Mouse (Mus musculus) R1 (cell line): ENCODE data around the gene Eng.

Experiments
- DNase-seq: peaks from one replicate; pipeline ENCODE4 v3.0.0-alpha.2; 2018; ENCODE audit warnings: low read depth, low spot score

The Eng gene

GRCm38 (mm10) chr2:32681754-32682153 is 35.4 kb downstream of the Eng start:
- DNase-seq = peak; percentile 62

GRCm38 (mm10) chr2:32682721-32683417 is 36.5 kb downstream of the Eng start:
- no peak for DNase-seq

GRCm38 (mm10) chr2:32683701-32684100 is 37.3 kb downstream of the Eng start:
- DNase-seq = no peak

DNA sequence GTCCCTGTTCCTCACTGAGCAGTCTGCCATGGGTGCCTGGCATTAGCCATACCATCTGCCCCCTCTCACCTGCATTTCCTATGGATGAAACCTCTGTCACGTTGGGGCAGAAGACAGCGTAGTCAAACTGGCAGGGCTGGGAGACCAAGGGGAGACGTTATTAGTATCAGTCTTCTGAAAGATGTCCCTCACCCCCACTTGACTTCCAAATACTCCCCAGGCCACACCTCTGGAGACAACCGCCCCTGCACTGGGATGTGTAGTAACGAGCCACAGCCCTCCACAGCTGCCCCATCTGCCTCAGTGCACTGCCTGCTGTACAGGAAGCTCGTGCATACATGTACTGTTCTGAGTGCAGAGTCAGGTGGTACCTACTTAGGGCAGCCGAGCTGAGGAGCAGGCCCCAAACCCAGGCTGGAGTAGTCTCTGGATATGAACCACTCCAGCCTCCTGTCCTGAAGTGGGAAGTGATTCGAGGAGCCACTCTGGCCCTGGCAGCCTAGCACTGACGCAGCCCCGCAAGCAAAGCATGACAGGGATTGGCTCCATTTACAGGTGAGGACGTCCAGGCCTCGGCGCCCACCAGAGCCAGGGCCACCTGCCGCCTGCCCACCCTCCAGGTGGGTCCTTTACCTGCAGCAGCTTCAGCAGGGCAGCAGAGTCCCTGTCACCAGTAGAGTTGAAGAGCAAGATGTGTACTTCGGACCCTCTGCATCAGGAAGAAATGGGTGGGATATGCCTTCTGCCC is 38.5 kb downstream of the Eng start:
- no peak for DNase-seq

GRCm38 (mm10) chr2:32685807-32686206 is 39.4 kb downstream of the Eng start:
- no peak for DNase-seq

- DNase-seq = no peak
Observed at GRCm38 (mm10) chr2:32686640-32687039, 40.2 kb downstream of the Eng start.

DNA sequence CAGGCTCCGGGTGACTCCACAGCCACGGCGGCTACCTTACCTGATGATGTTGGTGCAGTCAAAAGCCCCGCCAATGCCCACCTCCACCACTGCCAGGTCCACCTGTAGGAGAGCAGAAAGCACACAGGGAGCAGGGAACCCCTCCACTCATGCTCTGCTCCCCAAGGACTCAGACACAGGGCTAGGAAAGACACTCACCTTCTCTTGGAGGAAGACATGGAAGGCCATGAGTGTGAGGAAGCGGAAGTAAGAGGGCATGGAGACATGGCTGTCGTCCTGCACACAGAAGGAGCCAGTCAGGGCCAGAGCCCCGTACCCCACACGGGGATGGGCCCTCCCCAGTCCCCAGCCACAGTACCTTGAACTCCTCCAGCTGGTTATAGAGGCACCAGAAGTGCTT is 41.2 kb downstream of the Eng start:
- no peak for DNase-seq

- DNase-seq = peak; percentile 93
Observed at GRCm38 (mm10) chr2:32689420-32689819, 43.0 kb downstream of the Eng start.

DNA sequence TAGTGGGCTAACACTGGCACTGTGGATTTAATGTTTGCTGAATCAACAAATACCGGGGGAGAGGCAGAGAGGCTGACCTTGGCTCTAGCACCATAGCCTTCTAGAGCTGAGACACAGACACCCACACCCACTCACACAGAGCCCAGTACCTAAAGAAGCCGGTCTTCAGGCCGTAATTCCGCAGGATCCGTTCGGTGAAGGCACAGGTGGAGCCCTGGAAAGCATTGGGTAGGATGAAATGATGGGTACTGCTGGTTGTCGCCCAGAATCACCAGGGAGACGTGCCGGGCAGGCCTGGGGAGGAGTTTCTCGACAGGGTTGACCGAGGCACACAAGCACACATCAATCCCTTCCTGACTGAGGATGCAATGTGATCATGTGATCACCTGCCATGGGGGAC is 44.6 kb downstream of the Eng start:
- no peak for DNase-seq

DNA sequence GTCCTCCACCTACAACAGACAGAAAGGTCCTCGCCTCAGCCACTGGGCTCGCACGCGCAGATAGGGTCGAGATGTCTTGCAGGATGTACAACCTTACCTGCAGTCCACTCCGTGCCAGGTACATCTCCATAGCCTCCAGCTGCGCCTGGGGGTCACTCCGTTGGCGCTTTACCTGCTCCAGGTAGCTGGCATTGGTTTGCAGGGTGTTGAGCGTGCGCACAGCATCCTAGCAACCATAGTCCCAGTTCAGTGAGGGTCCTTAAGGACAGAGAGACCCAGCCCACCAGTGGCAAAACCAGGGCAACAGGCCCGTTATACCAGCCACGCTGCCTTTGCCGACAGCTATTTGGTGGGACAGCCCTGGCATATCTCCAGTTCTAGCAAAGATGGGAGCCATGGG is 46.1 kb downstream of the Eng start:
- DNase-seq = no peak

DNA sequence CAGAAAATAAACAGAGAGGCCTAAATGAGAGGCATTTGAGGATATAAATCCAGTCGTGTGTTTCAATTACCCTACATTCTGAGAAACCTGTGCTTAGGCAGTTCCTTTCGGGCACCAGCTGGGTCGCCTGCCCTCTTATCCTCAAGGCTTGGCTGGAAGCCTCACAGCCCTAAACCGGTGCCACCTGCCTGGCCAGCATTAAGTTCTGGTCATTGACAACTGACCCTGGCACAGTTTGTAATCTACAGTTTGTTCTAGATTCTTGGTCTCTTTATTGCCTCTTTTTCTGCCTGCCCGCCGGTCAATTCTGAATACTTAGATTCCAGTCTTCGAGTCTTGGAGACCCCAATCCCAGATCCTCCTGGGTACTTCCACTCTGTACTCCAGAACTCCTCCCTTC is 46.9 kb downstream of the Eng start:
- no peak for DNase-seq

- peak; percentile 99 for DNase-seq
Observed at GRCm38 (mm10) chr2:32693823-32694411, 47.5 kb downstream of the Eng start.

GRCm38 (mm10) chr2:32694691-32695090 is 48.3 kb downstream of the Eng start:
- DNase-seq = peak; percentile 35

- no peak for DNase-seq
Observed at GRCm38 (mm10) chr2:32699680-32700079, 53.3 kb downstream of the Eng start.

- peak; percentile 46 for DNase-seq
Observed at GRCm38 (mm10) chr2:32700966-32701743, 54.8 kb downstream of the Eng start.

- peak; percentile 89 for DNase-seq
Observed at GRCm38 (mm10) chr2:32703046-32703445, 56.7 kb downstream of the Eng start.

- no peak for DNase-seq
Observed at GRCm38 (mm10) chr2:32704021-32704421, 57.6 kb downstream of the Eng start, which contains the start of gene Fpgs. Fpgs (minus strand) TSS chr2:32704145.

GRCm38 (mm10) chr2:32705018-32705417 is 58.6 kb downstream of the Eng start:
- DNase-seq = no peak

DNA sequence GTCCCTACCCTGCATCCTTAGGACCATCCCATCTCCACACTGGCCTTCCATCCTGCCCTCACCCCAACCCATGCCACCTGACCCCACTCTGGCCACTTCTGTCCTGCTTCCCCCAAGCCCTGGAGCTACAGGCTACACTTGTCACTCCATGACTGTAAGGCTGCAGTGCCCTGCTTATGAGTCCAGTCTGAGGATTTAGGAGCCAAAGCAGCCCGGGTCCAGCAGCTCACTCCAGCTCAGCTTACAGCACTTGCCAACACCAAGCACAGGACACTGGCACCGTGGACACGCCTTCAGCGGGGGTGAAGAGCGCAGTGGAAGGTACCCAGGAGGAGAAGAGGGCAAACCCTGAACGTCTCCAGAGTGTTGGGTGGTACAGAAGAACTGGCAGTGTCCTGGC is 60.6 kb downstream of the Eng start:
- no peak for DNase-seq

- peak; percentile 89 for DNase-seq
Observed at GRCm38 (mm10) chr2:32708643-32709042, 62.2 kb downstream of the Eng start.

DNA sequence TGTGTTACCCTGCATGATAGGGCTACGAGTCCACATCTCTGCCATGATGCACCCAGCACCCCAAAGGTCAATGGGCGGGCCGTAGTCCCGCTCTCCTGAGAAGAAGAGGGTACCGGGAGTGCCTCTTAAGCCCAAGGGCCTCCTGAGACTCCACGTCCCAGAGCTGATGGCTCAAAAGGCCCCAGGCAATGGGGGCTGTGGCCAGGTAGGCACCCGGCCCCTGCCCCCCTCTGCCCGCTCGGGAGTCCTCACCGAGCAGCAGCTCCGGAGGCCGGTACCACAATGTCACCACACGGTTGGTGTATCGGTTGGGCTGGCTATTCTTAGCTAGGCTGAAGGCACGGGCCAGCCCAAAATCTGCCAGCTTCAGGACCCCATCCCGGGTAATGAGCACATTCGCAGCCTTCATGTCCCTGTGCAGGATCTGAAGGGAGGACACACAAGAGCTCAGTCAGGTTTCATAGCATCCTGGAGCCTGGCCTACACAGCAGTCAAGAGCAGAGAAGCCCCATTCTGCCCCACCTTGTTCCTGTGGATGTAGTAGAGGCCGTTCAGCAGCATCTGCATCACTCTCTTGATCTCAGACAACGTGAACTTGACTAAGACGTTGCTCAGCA is 63.2 kb downstream of the Eng start:
- DNase-seq = no peak

DNA sequence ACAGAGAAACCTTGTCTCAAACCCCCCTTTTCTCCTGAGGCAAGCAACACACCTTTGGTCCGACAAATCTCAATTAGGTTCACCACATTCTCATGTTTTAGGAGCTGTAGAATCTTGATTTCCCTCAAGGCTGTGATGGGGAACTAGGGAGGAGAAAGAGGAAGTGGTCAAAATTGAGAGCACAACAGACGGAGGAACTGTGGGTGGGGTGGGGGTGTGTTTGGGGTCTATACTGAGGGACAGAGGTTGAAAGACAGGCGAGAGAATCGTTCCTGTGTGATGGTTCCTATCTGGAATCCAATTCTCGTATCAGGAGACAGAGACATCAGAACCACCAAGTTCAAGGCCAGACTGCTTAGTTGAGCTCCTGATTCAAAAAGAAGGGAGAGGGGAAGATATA is 64.0 kb downstream of the Eng start:
- no peak for DNase-seq
